ENCODE assay signal across 24 mouse cellular contexts in genomic region chr19:5685861-5686260, GRCm38 (mm10). TPM values are rescaled to one million over a fixed set of nuclear protein-coding genes. Genes with fewer than 3 reads are reported as not detected.
DNase-seq lines count a peak whose midpoint lies in the region; ATAC-seq and TF ChIP-seq lines count a peak whose summit lies in the region.
"Had no signal": no experiment of that assay in that cellular context is flagged by ENCODE, and none has a peak within 500 bp of the region (broad histone marks: within the 10 kb centered on the region; RNA-seq: fewer than 3 reads in every experiment).

No protein-coding gene starts in this region.

- ATAC-seq in heart, embryonic 11.5 days (replicated peaks; ENCODE audit: insufficient number of reproducible peaks, low FRiP score, low TSS enrichment), result no peak
- no peak for ATAC-seq in liver, embryonic 12.5 days
- ATAC-seq in liver, postnatal 0 days, result no peak
- no peak for ATAC-seq in liver, embryonic 15.5 days (ENCODE audit: insufficient read depth)
- ATAC-seq: CD4-positive, CD25-positive, alpha-beta regulatory T cell, adult 4 months; forebrain, embryonic 16.5 days; intestine, embryonic 15.5 days had no signal

- intact Hi-C loops in heart, postnatal 25 days (cut with DNase I), result loop anchor here (2.0 kb wide), 1 partner anchor 21 kb away; no protein-coding TSS in a partner anchor

- H3K27me3 ChIP-seq in heart, embryonic 11.5 days (ENCODE audit: control insufficient read depth, insufficient read depth, low read length), result no peaks in the 10 kb centered on the region
- H3K27me3 ChIP-seq in liver, embryonic 12.5 days (replicated peaks), result no peaks in the 10 kb centered on the region
- no peaks in the 10 kb centered on the region for H3K27me3 ChIP-seq in liver, postnatal 0 days (ENCODE audit: insufficient read depth, low read length)
- no peaks in the 10 kb centered on the region for H3K27me3 ChIP-seq in liver, embryonic 15.5 days
- H3K27me3 ChIP-seq: embryonic facial prominence, embryonic 15.5 days; forebrain, embryonic 12.5 days; intestine, embryonic 15.5 days had no signal

- no peak overlapping the region for H3K27ac ChIP-seq in heart, embryonic 11.5 days (ENCODE audit: low read depth, low read length)
- H3K27ac ChIP-seq in liver, embryonic 12.5 days, result peak overlapping the region; percentile 91
- H3K27ac ChIP-seq in liver, postnatal 0 days (ENCODE audit: low read depth), result no peak overlapping the region
- peak overlapping the region; percentile 95; the same call in 1 of the 2 replicates for H3K27ac ChIP-seq in liver, embryonic 15.5 days (replicated peaks)
- H3K27ac ChIP-seq: embryonic facial prominence, embryonic 15.5 days; forebrain, embryonic 12.5 days; heart, adult 2 months; hindbrain, embryonic 10.5 days; intestine, embryonic 15.5 days had no signal

- no peak for TF ChIP-seq CTCF in liver, postnatal 0 days (IDR thresholded peaks at IDR 0.05; ENCODE audit: low read depth)

- H3K9me3 ChIP-seq in heart, embryonic 11.5 days (replicated peaks; ENCODE audit: control insufficient read depth, low read length), result no peaks in the 10 kb centered on the region
- no peaks in the 10 kb centered on the region for H3K9me3 ChIP-seq in liver, embryonic 12.5 days (replicated peaks)
- no peaks in the 10 kb centered on the region for H3K9me3 ChIP-seq in liver, postnatal 0 days (ENCODE audit: low read length)
- no peaks in the 10 kb centered on the region for H3K9me3 ChIP-seq in liver, embryonic 15.5 days (replicated peaks)
- H3K9me3 ChIP-seq: embryonic facial prominence, embryonic 15.5 days; forebrain, embryonic 12.5 days; hindbrain, embryonic 10.5 days; intestine, embryonic 15.5 days had no signal

- H3K36me3 ChIP-seq in heart, embryonic 11.5 days (ENCODE audit: control insufficient read depth, insufficient read depth, low read length), result peaks cover 40% of the 10 kb centered on the region
- peaks cover 66% of the 10 kb centered on the region for H3K36me3 ChIP-seq in liver, embryonic 12.5 days
- peaks cover 49% of the 10 kb centered on the region for H3K36me3 ChIP-seq in liver, postnatal 0 days (replicated peaks; ENCODE audit: insufficient read depth, low read length)
- H3K36me3 ChIP-seq in liver, embryonic 15.5 days (replicated peaks), result peaks cover 63% of the 10 kb centered on the region

- peak overlapping the region; percentile 22; the same call in 1 of the 2 replicates for H3K4me2 ChIP-seq in heart, embryonic 11.5 days
- peak overlapping the region; percentile 95 for H3K4me2 ChIP-seq in liver, embryonic 12.5 days
- H3K4me2 ChIP-seq in liver, postnatal 0 days (ENCODE audit: low read depth, low read length), result no peak overlapping the region
- peak overlapping the region; percentile 99 for H3K4me2 ChIP-seq in liver, embryonic 15.5 days
- H3K4me2 ChIP-seq: embryonic facial prominence, embryonic 15.5 days; forebrain, embryonic 12.5 days; intestine, embryonic 15.5 days had no signal

- 94% methylated on average over 11 of the region's 11 CpGs for WGBS in heart, embryonic 11.5 days (ENCODE audit: insufficient replicate concordance)
- WGBS in liver, embryonic 12.5 days (ENCODE audit: insufficient replicate concordance), result 85% methylated on average over 11 of the region's 11 CpGs
- WGBS in liver, postnatal 0 days (ENCODE audit: insufficient replicate concordance), result 93% methylated on average over 11 of the region's 11 CpGs
- WGBS in liver, embryonic 15.5 days (ENCODE audit: insufficient replicate concordance), result 88% methylated on average over 11 of the region's 11 CpGs

- no peak overlapping the region; the same call in 1 of the 2 replicates for H3K9ac ChIP-seq in heart, embryonic 11.5 days (ENCODE audit: low read depth, low read length)
- peak overlapping the region; percentile 89 for H3K9ac ChIP-seq in liver, embryonic 12.5 days
- no peak overlapping the region for H3K9ac ChIP-seq in liver, postnatal 0 days (replicated peaks)
- H3K9ac ChIP-seq in liver, embryonic 15.5 days, result peak overlapping the region; percentile 27; the same call in 1 of the 2 replicates
- H3K9ac ChIP-seq: embryonic facial prominence, embryonic 15.5 days; forebrain, embryonic 12.5 days; intestine, embryonic 15.5 days had no signal

- H3K4me1 ChIP-seq in heart, embryonic 11.5 days (ENCODE audit: control insufficient read depth, insufficient read depth, low read length), result peaks cover 18% of the 10 kb centered on the region
- H3K4me1 ChIP-seq in liver, embryonic 12.5 days, result peaks cover 42% of the 10 kb centered on the region
- peaks cover 17% of the 10 kb centered on the region for H3K4me1 ChIP-seq in liver, postnatal 0 days (ENCODE audit: insufficient read depth)
- H3K4me1 ChIP-seq in liver, embryonic 15.5 days (replicated peaks), result peaks cover 57% of the 10 kb centered on the region

- H3K4me3 ChIP-seq in heart, embryonic 11.5 days (ENCODE audit: low read depth, low read length), result no peak overlapping the region
- H3K4me3 ChIP-seq in liver, embryonic 12.5 days, result peak overlapping the region; percentile 81
- no peak overlapping the region for H3K4me3 ChIP-seq in liver, postnatal 0 days (ENCODE audit: low read depth, low read length)
- H3K4me3 ChIP-seq in liver, embryonic 15.5 days (replicated peaks), result peak overlapping the region; percentile 27; the same call in 1 of the 2 replicates
- H3K4me3 ChIP-seq: embryonic facial prominence, embryonic 15.5 days; forebrain, embryonic 12.5 days; heart, adult 2 months; intestine, embryonic 15.5 days had no signal

- peak; percentile 6 for DNase-seq in adrenal gland, adult 8-10 months
- no peak for DNase-seq in adrenal gland, postnatal 10 days
- DNase-seq in heart, postnatal 25 days (ENCODE audit: low spot score), result no peak
- no peak for DNase-seq in liver, postnatal 0 days
- no peak for DNase-seq in urinary bladder, postnatal 36 days (ENCODE audit: low spot score in 2 of 2)
- DNase-seq: adrenal gland, postnatal 25 days; B cell, adult 2 months; cerebellum, adult 18-20 months; cerebellum, adult 9-11 months; cerebellum, postnatal 36 days; gastrocnemius, postnatal 10 days; heart, adult 2 months; heart, postnatal 10 days had no signal

- no peak for TF ChIP-seq EP300 in liver, postnatal 0 days (IDR thresholded peaks at IDR 0.05; ENCODE audit: low read depth)

RNA-seq across cellular contexts. Expression of gene Map3k11, which starts 2.7 kb away (rescaled TPM):
- 10 to 100 TPM; 40.8 to 53.6 (median 46.3) TPM for total RNA-seq in adrenal gland, adult 8-10 months (2022)
- total RNA-seq in adrenal gland, postnatal 10 days (2021), result 10 to 100 TPM; 49.2 to 50.6 TPM
- polyA plus RNA-seq in heart, embryonic 11.5 days (2014; fragmentation: Nextera tagmentation; extraction: Ambion mirVana), result 16.9 and 21.0 TPM in 2 replicates
- total RNA-seq in heart, postnatal 25 days (2021), result 10 to 100 TPM; 24.0 to 30.4 TPM
- 25.8 and 27.7 TPM in 2 replicates for polyA plus RNA-seq in liver, embryonic 12.5 days (2016; fragmentation: Nextera tagmentation; extraction: Ambion mirVana)
- 10.4 and 12.5 TPM in 2 replicates for polyA plus RNA-seq in liver, postnatal 0 days (2015; fragmentation: Nextera tagmentation; extraction: Ambion mirVana)
- 16.8 and 18.4 TPM in 2 replicates for polyA plus RNA-seq in liver, embryonic 15.5 days (2015; fragmentation: Nextera tagmentation; extraction: Ambion mirVana)

RNA-seq across cellular contexts. Expression of gene Pcnx3, which starts 2.8 kb away (rescaled TPM):
- 100 to 1,000 TPM in 3 of 4 experiments, 10 to 100 TPM in 1; 95.1 to 183 (median 136) TPM for total RNA-seq in adrenal gland, adult 8-10 months (2022)
- 10 to 100 TPM; 54.8 to 85.4 TPM for total RNA-seq in adrenal gland, postnatal 10 days (2021)
- polyA plus RNA-seq in heart, embryonic 11.5 days (2014; fragmentation: Nextera tagmentation; extraction: Ambion mirVana), result 21.3 and 21.5 TPM in 2 replicates
- 10 to 100 TPM; 17.8 to 18.0 TPM for total RNA-seq in heart, postnatal 25 days (2021)
- 18.4 and 18.6 TPM in 2 replicates for polyA plus RNA-seq in liver, embryonic 12.5 days (2016; fragmentation: Nextera tagmentation; extraction: Ambion mirVana)
- polyA plus RNA-seq in liver, postnatal 0 days (2015; fragmentation: Nextera tagmentation; extraction: Ambion mirVana), result 5.2 and 5.6 TPM in 2 replicates
- polyA plus RNA-seq in liver, embryonic 15.5 days (2015; fragmentation: Nextera tagmentation; extraction: Ambion mirVana), result 9.2 and 12.1 TPM in 2 replicates

RNA-seq across cellular contexts. Expression of gene Kcnk7, which starts 18.3 kb away (rescaled TPM):
- total RNA-seq in adrenal gland, adult 8-10 months (2022), result not detected
- total RNA-seq in adrenal gland, postnatal 10 days (2021), result not detected
- polyA plus RNA-seq in heart, embryonic 11.5 days (2014; fragmentation: Nextera tagmentation; extraction: Ambion mirVana), result not detected in 2 replicates
- total RNA-seq in heart, postnatal 25 days (2021), result not detected
- polyA plus RNA-seq in liver, embryonic 12.5 days (2016; fragmentation: Nextera tagmentation; extraction: Ambion mirVana), result 0.18 and 0.19 TPM in 2 replicates
- 0.17 and 0.18 TPM in 2 replicates for polyA plus RNA-seq in liver, postnatal 0 days (2015; fragmentation: Nextera tagmentation; extraction: Ambion mirVana)
- polyA plus RNA-seq in liver, embryonic 15.5 days (2015; fragmentation: Nextera tagmentation; extraction: Ambion mirVana), result 0.15 and 0.28 TPM in 2 replicates
- total RNA-seq: adrenal gland, postnatal 25 days; gastrocnemius, postnatal 10 days; gastrocnemius, postnatal 4 days; heart, adult 2 months; heart, postnatal 10 days had no signal
- polyA plus RNA-seq: embryonic facial prominence, embryonic 11.5 days; heart, adult 2 months had no signal

RNA-seq across cellular contexts. Expression of gene Sipa1, which starts 22.4 kb away (rescaled TPM):
- total RNA-seq in adrenal gland, adult 8-10 months (2022), result 10 to 100 TPM; 40.3 to 76.9 (median 57.8) TPM
- total RNA-seq in adrenal gland, postnatal 10 days (2021), result 10 to 100 TPM; 52.5 to 68.0 TPM
- 15.8 and 18.8 TPM in 2 replicates for polyA plus RNA-seq in heart, embryonic 11.5 days (2014; fragmentation: Nextera tagmentation; extraction: Ambion mirVana)
- 10 to 100 TPM; 23.3 to 31.3 TPM for total RNA-seq in heart, postnatal 25 days (2021)
- 41.4 and 41.8 TPM in 2 replicates for polyA plus RNA-seq in liver, embryonic 12.5 days (2016; fragmentation: Nextera tagmentation; extraction: Ambion mirVana)
- polyA plus RNA-seq in liver, postnatal 0 days (2015; fragmentation: Nextera tagmentation; extraction: Ambion mirVana), result 14.1 and 15.3 TPM in 2 replicates
- polyA plus RNA-seq in liver, embryonic 15.5 days (2015; fragmentation: Nextera tagmentation; extraction: Ambion mirVana), result 28.2 and 32.5 TPM in 2 replicates

RNA-seq across cellular contexts. Expression of gene Ehbp1l1, which starts 40.3 kb away (rescaled TPM):
- total RNA-seq in adrenal gland, adult 8-10 months (2022), result 10 to 100 TPM; 24.9 to 39.2 (median 32.8) TPM
- 10 to 100 TPM; 29.8 to 48.9 TPM for total RNA-seq in adrenal gland, postnatal 10 days (2021)
- polyA plus RNA-seq in heart, embryonic 11.5 days (2014; fragmentation: Nextera tagmentation; extraction: Ambion mirVana), result 54.8 and 68.0 TPM in 2 replicates
- total RNA-seq in heart, postnatal 25 days (2021), result 100 to 1,000 TPM; 140 to 149 TPM
- 122 and 124 TPM in 2 replicates for polyA plus RNA-seq in liver, embryonic 12.5 days (2016; fragmentation: Nextera tagmentation; extraction: Ambion mirVana)
- polyA plus RNA-seq in liver, postnatal 0 days (2015; fragmentation: Nextera tagmentation; extraction: Ambion mirVana), result 38.5 and 42.5 TPM in 2 replicates
- 110 and 121 TPM in 2 replicates for polyA plus RNA-seq in liver, embryonic 15.5 days (2015; fragmentation: Nextera tagmentation; extraction: Ambion mirVana)

Comparison
In these comparisons a context has a peak if more than half of its experiments do, and no peak if none do; other contexts are left out.
1. H3K27ac ChIP-seq: peak in liver, embryonic 12.5 days (single experiment) and liver, embryonic 15.5 days (single experiment); none in heart, embryonic 11.5 days (single experiment) and liver, postnatal 0 days (single experiment).
2. H3K4me3 ChIP-seq: peak in liver, embryonic 12.5 days (single experiment) and liver, embryonic 15.5 days (single experiment); none in heart, embryonic 11.5 days (single experiment) and liver, postnatal 0 days (single experiment).
3. H3K9ac ChIP-seq: peak in liver, embryonic 12.5 days (single experiment) and liver, embryonic 15.5 days (single experiment); none in heart, embryonic 11.5 days (single experiment) and liver, postnatal 0 days (single experiment).